Mouse (Mus musculus) limb, embryonic 10.5 days (tissue): Measurements from ENCODE around the gene Dcdc2b. TPM values are rescaled to one million over a fixed set of nuclear protein-coding genes. Genes with fewer than 3 reads are reported as not detected.

Experiments used
- DNase-seq: peaks from one replicate; pipeline ENCODE4 v3.0.0-alpha.2; 2017; ENCODE audit warnings: low spot score
- H3K27ac ChIP-seq: fragments of 300-500 bp; sonication (generic); 2 replicates; pipeline ENCODE4 v1.5.1; 2016; ENCODE audit warnings: mild to moderate bottlenecking
- H3K27me3 ChIP-seq: fragments of 300-500 bp; sonication (generic); 2 replicates; pipeline ENCODE4 v1.6.1; 2016; ENCODE audit warnings: low read depth, mild to moderate bottlenecking; ENCODE audit not compliant: poor library complexity, severe bottlenecking
- H3K36me3 ChIP-seq: fragments of 300-500 bp; sonication (generic); 2 replicates; pipeline ENCODE4 v1.6.1; 2016; ENCODE audit warnings: mild to moderate bottlenecking, moderate library complexity
- H3K4me1 ChIP-seq: fragments of 300-500 bp; sonication (generic); 2 replicates; pipeline ENCODE4 v1.6.1; 2016
- H3K4me3 ChIP-seq: fragments of 300-500 bp; sonication (generic); 2 replicates; pipeline ENCODE4 v1.5.1; 2016; ENCODE audit warnings: mild to moderate bottlenecking, moderate library complexity
- H3K9me3 ChIP-seq: fragments of 300-500 bp; sonication (generic); replicated peaks from 2 replicates; pipeline ENCODE4 v1.6.1; 2016; ENCODE audit warnings: mild to moderate bottlenecking
- WGBS: fragments of 180-500 bp; shearing (Covaris S2); methylation state at CpG from one replicate; pipeline ENCODE4 v1.1.7; 2016; 5-methylcytosine and 5-hydroxymethylcytosine counted together
- polyA plus RNA-seq: library from polyadenylated mRNA; unstranded; fragments of >200 nt; fragmentation: Nextera tagmentation; extraction: Ambion mirVana; gene quantifications from 2 replicates; pipeline ENCODE4 v1.2.1, GENCODE M21; 2016

Gene Dcdc2b
- polyA plus RNA-seq, 1 experiment from 2014 or later: 1.8 TPM

GRCm38 (mm10) chr4:129618031-129618430 lies 4.0 kb upstream of the Dcdc2b start:
- 94% methylated on average over 5 of the region's 5 CpGs for WGBS
- no peak for DNase-seq
- H3K36me3 ChIP-seq: peaks cover 30% of the 10 kb centered on the region
- H3K27ac ChIP-seq: peak overlapping the region; percentile 90; the same call in 1 of the 2 replicates
- H3K4me1 ChIP-seq: peaks cover 26% of the 10 kb centered on the region
- H3K4me3 ChIP-seq: peak overlapping the region; percentile 73
- H3K9me3 ChIP-seq: no peaks in the 10 kb centered on the region
- no peaks in the 10 kb centered on the region for H3K27me3 ChIP-seq

- no peak for DNase-seq
- no peaks in the 10 kb centered on the region for H3K27me3 ChIP-seq
- H3K4me3 ChIP-seq: no peak overlapping the region
- H3K9me3 ChIP-seq: no peaks in the 10 kb centered on the region
- H3K4me1 ChIP-seq: peaks cover 18% of the 10 kb centered on the region
- WGBS: 95% methylated on average over 7 of the region's 7 CpGs
- H3K27ac ChIP-seq: no peak overlapping the region
- H3K36me3 ChIP-seq: peaks cover 30% of the 10 kb centered on the region
Measured at GRCm38 (mm10) chr4:129617121-129617641, 3.1 kb upstream of the Dcdc2b start.

- H3K27ac ChIP-seq: no peak overlapping the region
- H3K9me3 ChIP-seq: no peaks in the 10 kb centered on the region
- H3K27me3 ChIP-seq: no peaks in the 10 kb centered on the region
- DNase-seq: no peak
- no peak overlapping the region for H3K4me3 ChIP-seq
- H3K4me1 ChIP-seq: peaks cover 18% of the 10 kb centered on the region
- WGBS: 90% methylated on average over 3 of the region's 3 CpGs
- H3K36me3 ChIP-seq: peaks cover 30% of the 10 kb centered on the region
Measured at GRCm38 (mm10) chr4:129616631-129617030, 2.6 kb upstream of the Dcdc2b start.

- Histone ChIP-seq H3K36me3 (peaks cover 27% of the 10 kb centered on the region), H3K4me1 (peaks cover 15% of the 10 kb centered on the region), H3K4me3 (no peak overlapping the region), H3K27ac (no peak overlapping the region), H3K27me3 (no peaks in the 10 kb centered on the region), H3K9me3 (no peaks in the 10 kb centered on the region)
- WGBS: 93% methylated on average over 9 of the region's 9 CpGs
- DNase-seq: no peak
Measured at GRCm38 (mm10) chr4:129615801-129616290, 1.8 kb upstream of the Dcdc2b start.

- Histone ChIP-seq H3K9me3 (no peaks in the 10 kb centered on the region), H3K4me3 (no peak overlapping the region), H3K36me3 (peaks cover 48% of the 10 kb centered on the region), H3K27ac (no peak overlapping the region), H3K4me1 (peaks cover 7% of the 10 kb centered on the region), H3K27me3 (no peaks in the 10 kb centered on the region)
- WGBS: 80% methylated on average over 4 of the region's 4 CpGs
- DNase-seq: no peak
Measured at GRCm38 (mm10) chr4:129610472-129610871, 3.6 kb downstream of the Dcdc2b start.

- WGBS: 72% methylated on average over 4 of the region's 4 CpGs
- no peaks in the 10 kb centered on the region for H3K27me3 ChIP-seq
- H3K4me1 ChIP-seq: peaks cover 7% of the 10 kb centered on the region
- no peak overlapping the region for H3K27ac ChIP-seq
- no peaks in the 10 kb centered on the region for H3K9me3 ChIP-seq
- DNase-seq: no peak
- H3K4me3 ChIP-seq: no peak overlapping the region
- peaks cover 52% of the 10 kb centered on the region for H3K36me3 ChIP-seq
Measured at GRCm38 (mm10) chr4:129610026-129610425, 4.0 kb downstream of the Dcdc2b start.

- H3K4me1 ChIP-seq: peaks cover 7% of the 10 kb centered on the region
- H3K9me3 ChIP-seq: no peaks in the 10 kb centered on the region
- DNase-seq: no peak
- H3K27ac ChIP-seq: 0 out of 2 replicates have a peak overlapping the region, but pooled peaks have one; percentile 50
- H3K27me3 ChIP-seq: no peaks in the 10 kb centered on the region
- H3K4me3 ChIP-seq: no peak overlapping the region
- WGBS: 89% methylated on average over 12 of the region's 12 CpGs
- H3K36me3 ChIP-seq: peaks cover 61% of the 10 kb centered on the region
Measured at GRCm38 (mm10) chr4:129609139-129609631, 4.9 kb downstream of the Dcdc2b start.

- 41% methylated on average over 7 of the region's 7 CpGs for WGBS
- Histone ChIP-seq H3K4me1 (peaks cover 7% of the 10 kb centered on the region), H3K4me3 (no peak overlapping the region), H3K27me3 (no peaks in the 10 kb centered on the region), H3K36me3 (peaks cover 67% of the 10 kb centered on the region), H3K27ac (0 out of 2 replicates have a peak overlapping the region, but pooled peaks have one; percentile 50), H3K9me3 (no peaks in the 10 kb centered on the region)
- DNase-seq: peak; percentile 87
Measured at GRCm38 (mm10) chr4:129608426-129609025, 5.5 kb downstream of the Dcdc2b start.

- Histone ChIP-seq H3K27me3 (no peaks in the 10 kb centered on the region), H3K4me3 (peak within 1 kb of the TSS; percentile 100), H3K27ac (peak within 1 kb of the TSS; percentile 93), H3K4me1 (peaks cover 28% of the 10 kb centered on the region), H3K9me3 (no peaks in the 10 kb centered on the region), H3K36me3 (peaks cover 77% of the 10 kb centered on the region)
- DNase-seq: peak; percentile 91
- under 1% methylated on average over 74 of the region's 74 CpGs for WGBS
Measured at GRCm38 (mm10) chr4:129600233-129601158, 13.6 kb downstream of the Dcdc2b start, which contains the start of the genes Eif3i and Tmem234. TSS of gene Eif3i (minus strand) at chr4:129600648. TSS of gene Tmem234 (plus strand) at chr4:129600668.

- no peak overlapping the region for H3K27ac ChIP-seq
- H3K4me3 ChIP-seq: no peak overlapping the region
- no peaks in the 10 kb centered on the region for H3K27me3 ChIP-seq
- no peak for DNase-seq
- peaks cover 22% of the 10 kb centered on the region for H3K4me1 ChIP-seq
- 81% methylated on average over 4 of the region's 4 CpGs for WGBS
- H3K9me3 ChIP-seq: no peaks in the 10 kb centered on the region
- peaks cover 40% of the 10 kb centered on the region for H3K36me3 ChIP-seq
Measured at GRCm38 (mm10) chr4:129588865-129589264, 25.2 kb downstream of the Dcdc2b start.

GRCm38 (mm10) chr4:129586943-129587342 lies 27.1 kb downstream of the Dcdc2b start:
- Histone ChIP-seq H3K4me1 (peaks cover 22% of the 10 kb centered on the region), H3K9me3 (no peaks in the 10 kb centered on the region), H3K27ac (no peak overlapping the region), H3K4me3 (no peak overlapping the region), H3K27me3 (no peaks in the 10 kb centered on the region), H3K36me3 (peaks cover 21% of the 10 kb centered on the region)
- WGBS: 67% methylated on average over 1 of the region's 1 CpGs
- DNase-seq: no peak

GRCm38 (mm10) chr4:129585773-129586172 lies 28.3 kb downstream of the Dcdc2b start:
- no peak for DNase-seq
- peak overlapping the region; percentile 56; the same call in 1 of the 2 replicates for H3K4me3 ChIP-seq
- no peaks in the 10 kb centered on the region for H3K9me3 ChIP-seq
- 0 out of 2 replicates have a peak overlapping the region, but pooled peaks have one; percentile 79 for H3K27ac ChIP-seq
- peaks cover 10% of the 10 kb centered on the region for H3K36me3 ChIP-seq
- WGBS: 77% methylated on average over 9 of the region's 9 CpGs
- H3K4me1 ChIP-seq: peaks cover 22% of the 10 kb centered on the region
- H3K27me3 ChIP-seq: no peaks in the 10 kb centered on the region
